Mouse (Mus musculus): ENCODE results near the gene Ankrd34b.

DNA sequence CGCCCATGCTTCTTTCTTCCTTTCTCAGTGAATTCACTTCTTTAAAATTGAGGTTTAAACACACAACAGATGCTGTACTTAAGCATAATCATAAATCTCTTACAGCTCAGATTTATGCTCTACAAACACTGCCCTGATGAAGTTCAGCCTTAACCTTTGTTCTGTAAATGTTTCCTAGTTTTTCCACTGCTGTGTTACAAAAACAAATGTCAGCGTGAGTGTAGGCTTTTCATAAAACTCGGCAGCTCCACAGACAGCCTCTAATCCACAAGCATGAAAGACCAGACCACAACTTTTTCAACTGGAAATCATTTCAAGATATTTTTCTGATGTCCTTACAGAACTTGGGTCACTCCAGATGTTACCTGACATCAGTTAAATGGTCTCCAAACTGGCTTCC, 22.2 kb upstream of the Ankrd34b start:
- TF ChIP-seq CTCF (IDR thresholded peaks at IDR 0.05 in 2 of 3, conservative IDR thresholded peaks at IDR 0.05 in 1 of 3; ENCODE audit: control insufficient read depth in 1 of 3, insufficient read depth in 1 of 3, low read depth in 2 of 3, low read length in 3 of 3, poor library complexity in 1 of 3, severe bottlenecking in 1 of 3) (no peak), RCOR1 (IDR thresholded peaks at IDR 0.05; ENCODE audit: low read depth, low read length) (no peak)
